Mouse (Mus musculus): ENCODE measurements around the gene Gls2. TPM values are rescaled to one million over a fixed set of nuclear protein-coding genes. Genes with fewer than 3 reads are reported as not detected.
A peak's percentile ranks its signal among the peaks of the same experiment; 100 is the strongest.
"Not testable (repeated sequence)": the region's sequence is repeated elsewhere in the genome, so short reads cannot be mapped to it uniquely, and the experiment has no call there.

Gls2 gene
- total RNA-seq, 2 experiments from 2014 or later = 1.5 to 2.1 TPM

DNA sequence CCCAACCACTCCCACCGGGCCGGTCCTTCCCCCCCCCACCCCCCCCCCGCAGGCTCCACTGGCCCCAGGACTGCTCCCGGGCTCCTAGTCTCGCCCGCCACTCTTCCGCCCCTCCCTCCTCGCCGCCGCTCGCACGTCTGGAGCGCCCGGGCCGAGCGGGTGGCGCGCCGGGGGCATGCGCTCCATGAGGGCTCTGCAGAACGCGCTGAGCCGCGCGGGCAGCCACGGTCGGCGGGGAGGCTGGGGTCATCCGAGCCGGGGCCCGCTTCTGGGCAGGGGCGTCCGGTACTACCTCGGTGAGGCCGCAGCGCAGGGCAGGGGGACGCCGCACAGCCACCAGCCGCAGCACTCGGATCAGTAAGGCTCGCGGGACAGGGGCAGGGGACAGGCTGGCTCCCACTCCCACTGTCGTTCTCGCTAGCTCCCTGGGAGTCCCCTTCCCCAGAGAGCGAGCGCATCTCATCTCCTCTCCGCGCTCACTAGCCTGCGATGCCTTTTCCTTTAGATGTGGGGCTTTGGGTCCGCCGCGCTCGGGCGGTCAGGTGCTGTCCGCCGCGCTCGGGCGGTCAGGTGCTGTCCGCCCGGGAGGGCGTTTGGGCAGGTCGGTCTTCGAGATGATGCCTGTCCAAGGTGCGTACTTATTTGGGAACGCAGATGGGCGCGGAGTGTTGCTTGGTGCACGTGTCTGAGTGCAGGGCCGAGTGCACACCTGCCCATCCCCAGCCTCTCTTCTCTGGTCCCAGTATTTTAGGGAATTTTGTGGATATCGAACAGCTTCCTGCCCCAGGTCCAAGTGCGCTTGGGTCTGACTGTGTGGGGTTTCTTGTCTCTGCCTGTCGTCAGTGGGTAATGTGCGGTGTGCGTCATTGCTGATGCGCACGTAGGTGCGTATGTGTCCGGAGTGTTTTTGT is 549 bp downstream of the Gls2 start:
- DNase-seq (ENCODE audit: low spot score in 2 of 2) = peak; percentile 47 to 64

DNA sequence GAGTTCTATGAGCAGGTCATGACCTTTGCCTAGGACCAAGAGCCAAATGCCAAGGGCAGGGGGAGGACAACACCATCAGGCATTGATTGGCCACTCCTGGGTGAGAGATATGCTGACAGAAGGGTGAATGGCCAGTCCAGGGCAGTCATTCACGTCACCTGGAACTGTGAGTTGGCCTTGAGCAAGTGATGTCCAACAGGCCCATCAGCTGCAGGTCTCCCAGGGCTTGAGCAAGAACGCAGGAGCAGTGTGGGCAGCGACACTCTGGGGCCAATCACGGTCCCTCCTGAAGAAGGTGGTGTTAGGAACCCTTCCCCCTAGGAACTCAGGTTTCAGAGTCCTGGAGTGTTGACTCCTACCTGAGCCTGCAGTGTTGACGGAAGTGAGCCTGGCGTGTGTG is 7.6 kb downstream of the Gls2 start:
- no peak for DNase-seq (ENCODE audit: low spot score in 2 of 2)

- DNase-seq (ENCODE audit: low spot score in 2 of 2) = no peak
Observed at GRCm38 (mm10) chr10:128204941-128205340, 10.7 kb downstream of the Gls2 start.

DNA sequence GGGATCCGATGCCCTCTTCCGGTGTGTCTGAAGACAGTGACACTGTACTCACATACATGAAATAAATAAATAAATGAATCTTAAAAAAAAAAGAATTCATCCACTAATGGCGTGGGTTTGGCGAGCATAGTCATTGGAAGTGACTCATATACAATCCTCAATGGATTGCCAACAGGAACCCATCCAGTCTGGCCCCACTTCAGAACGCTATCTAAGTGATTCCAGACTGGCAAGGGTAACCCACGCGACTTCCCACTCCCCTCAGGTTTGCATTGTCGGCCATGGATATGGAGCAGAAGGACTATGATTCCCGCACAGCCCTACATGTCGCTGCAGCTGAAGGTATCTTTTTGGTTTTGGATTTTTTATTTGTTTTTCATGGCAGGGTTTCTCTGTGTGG is 14.1 kb downstream of the Gls2 start:
- no peak for DNase-seq (ENCODE audit: low spot score in 2 of 2)

DNA sequence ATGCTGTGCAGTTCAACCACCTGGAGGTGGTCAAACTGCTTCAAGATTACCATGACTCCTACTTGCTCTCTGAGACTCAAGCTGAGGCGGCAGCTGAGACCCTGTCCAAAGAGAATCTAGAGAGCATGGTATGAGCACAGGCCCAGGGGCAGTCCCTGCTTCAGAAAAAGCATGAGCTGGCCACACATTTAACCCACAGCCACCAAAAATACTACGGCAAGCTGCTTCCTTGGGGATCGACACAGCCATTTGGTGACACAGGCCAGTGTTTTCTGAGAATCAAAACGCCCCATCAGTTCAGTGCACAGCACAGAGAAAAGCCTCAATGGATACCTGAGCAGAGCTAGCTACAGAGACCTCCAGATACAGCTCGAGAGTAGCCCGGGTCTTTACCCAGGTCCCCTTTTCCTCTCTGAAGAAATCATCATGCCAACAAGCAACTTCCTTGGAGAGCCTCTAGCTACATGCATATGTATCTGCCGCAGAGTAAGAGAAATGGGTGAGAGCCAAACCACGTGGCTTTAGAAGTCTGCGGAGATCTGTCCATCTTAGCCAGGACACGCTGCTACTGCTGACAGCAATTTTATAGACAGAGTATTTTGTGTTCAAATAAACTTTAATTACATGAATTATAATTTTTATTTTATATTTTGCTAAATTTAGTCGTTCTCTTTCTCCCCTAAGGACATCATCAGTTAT is 15.2 kb downstream of the Gls2 start:
- no peak for DNase-seq (ENCODE audit: low spot score in 2 of 2)

GRCm38 (mm10) chr10:128210131-128210530 is 15.9 kb downstream of the Gls2 start:
- no peak for DNase-seq (ENCODE audit: low spot score in 2 of 2)

DNA sequence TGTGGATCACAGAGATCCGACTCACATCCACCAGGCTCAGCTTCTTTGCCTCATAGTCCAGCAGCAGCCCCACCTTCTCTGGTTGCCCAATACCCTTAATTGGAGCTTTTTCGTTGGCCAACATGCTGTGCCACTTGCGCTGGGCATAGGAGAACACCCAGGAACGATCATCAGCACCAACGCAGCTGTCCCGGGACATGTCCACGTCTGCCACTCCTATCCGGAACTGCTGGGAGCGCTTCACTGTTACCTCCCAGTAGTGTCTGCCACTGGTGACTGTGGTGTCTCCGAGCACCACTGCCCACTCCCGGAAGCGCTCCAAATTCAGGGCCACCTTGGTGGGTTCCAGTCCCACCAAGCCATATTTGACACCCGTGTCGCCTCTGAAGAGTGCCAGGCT is 16.7 kb downstream of the Gls2 start:
- DNase-seq (ENCODE audit: low spot score in 2 of 2) = peak in 1 of 2 experiments; percentile 21

GRCm38 (mm10) chr10:128211390-128212108 is 17.3 kb downstream of the Gls2 start, which contains the start of gene Spryd4:
Gene Spryd4 (minus strand): TSS chr10:128211807.
- peak; percentile 92 to 95 for DNase-seq (ENCODE audit: low spot score in 2 of 2)

GRCm38 (mm10) chr10:128212148-128212547 is 17.9 kb downstream of the Gls2 start:
- DNase-seq (ENCODE audit: low spot score in 2 of 2) = no peak

- DNase-seq (ENCODE audit: low spot score in 2 of 2) = peak in 1 of 2 experiments; percentile 50
Observed at GRCm38 (mm10) chr10:128212871-128213323, 18.6 kb downstream of the Gls2 start.

DNA sequence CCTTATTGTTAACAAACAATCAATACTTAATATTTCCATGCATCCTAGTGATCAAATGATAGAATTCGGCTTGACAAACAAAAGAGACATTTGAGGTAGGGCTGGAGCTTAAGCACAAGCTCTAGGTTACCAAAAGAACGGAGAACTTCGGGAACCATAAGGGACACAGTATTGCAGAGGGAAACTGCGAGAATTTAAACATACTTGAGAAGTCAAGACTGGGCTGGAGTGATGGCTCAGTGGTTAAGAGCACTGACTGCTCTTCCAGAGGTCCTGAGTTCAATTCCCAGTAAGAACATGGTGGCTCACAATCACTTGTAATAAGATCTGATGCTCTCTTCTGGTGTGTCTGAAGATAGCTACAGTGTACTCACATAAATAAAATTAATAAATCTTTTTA is 19.9 kb downstream of the Gls2 start:
- not testable (repeated sequence) for DNase-seq (ENCODE audit: low spot score in 2 of 2)

GRCm38 (mm10) chr10:128214981-128215380 is 20.7 kb downstream of the Gls2 start:
- no peak for DNase-seq (ENCODE audit: low spot score in 2 of 2)

- DNase-seq (ENCODE audit: low spot score in 2 of 2) = no peak
Observed at GRCm38 (mm10) chr10:128218387-128219117, 24.3 kb downstream of the Gls2 start.

DNA sequence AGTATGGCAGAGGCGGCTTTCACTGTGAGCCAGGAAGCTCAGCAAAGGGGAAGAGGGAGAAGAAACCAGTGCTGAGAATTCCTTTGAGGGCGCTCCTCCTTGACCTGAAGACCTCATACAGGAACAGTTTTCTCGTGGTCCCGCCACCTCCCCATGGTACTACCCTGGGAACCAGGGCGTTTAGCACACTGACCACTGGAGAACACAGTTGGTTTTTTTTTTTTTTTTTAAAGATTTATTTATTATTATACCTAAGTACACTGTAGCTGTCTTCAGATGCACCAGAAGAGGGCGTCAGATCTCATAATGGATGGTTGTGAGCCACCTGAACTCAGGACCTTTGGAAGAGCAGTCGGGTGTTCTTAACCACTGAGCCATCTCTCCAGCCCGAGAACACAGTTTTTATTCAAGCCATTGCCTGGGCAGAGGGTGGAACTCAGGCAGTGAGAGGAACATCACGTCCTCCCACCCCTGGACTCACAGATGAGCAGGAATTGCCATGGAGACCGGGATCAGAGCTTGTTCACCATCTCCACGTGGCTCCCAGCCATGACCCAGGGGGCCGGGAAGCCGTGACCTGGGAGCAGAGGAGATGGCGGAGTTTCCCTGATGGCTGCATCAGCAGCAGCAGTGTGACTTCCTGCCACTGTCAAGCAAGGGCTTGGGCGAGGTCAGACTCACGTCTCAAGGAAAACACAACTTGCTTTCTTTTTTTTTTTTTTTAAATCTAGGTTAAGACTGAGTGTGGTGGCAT is 27.5 kb downstream of the Gls2 start:
- no peak for DNase-seq (ENCODE audit: low spot score in 2 of 2)

DNA sequence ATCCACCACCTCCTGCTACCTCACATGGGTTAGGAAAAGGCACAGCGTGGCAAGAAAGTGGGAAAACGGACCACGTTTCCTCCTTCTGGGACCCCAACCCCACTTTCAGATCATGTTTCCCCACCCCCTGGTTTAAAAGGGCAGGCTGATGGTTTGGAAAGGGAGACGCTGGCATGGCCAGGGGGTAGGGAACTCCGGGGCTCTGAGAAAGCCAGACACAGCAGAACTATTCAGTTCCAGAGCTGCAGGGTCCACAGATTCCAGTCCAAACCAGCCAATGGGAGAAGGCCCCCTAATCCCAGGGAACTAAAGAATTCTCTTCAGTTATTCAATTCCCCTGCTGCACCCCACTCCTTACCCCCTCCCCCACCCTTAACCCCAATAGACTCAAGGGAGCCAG is 30.8 kb downstream of the Gls2 start:
- DNase-seq (ENCODE audit: low spot score in 2 of 2) = no peak

DNA sequence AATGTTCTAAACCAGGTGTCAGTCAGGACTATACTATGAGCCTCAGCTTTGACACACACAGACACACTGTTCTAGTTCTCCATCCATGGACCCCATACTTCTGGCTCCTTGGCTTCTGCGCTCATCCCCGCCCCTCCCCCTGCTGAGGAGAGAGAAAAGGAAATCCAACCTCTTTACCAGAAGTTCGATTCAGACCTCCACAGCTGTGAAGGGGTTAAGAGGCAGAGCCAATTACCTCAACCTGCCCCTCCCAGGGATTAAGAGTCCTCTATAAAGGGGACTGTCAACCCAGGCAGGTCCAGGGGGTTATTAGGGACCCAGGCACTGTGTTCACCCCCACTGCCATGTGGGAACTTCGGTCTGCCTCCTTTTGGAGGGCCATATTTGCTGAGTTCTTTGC is 31.3 kb downstream of the Gls2 start, which contains the start of gene Mip:
Mip (plus strand) TSS at position 301 of the 400 bp plus-strand sequence.
- no peak for DNase-seq (ENCODE audit: low spot score in 2 of 2)

GRCm38 (mm10) chr10:128227592-128227991 is 33.3 kb downstream of the Gls2 start:
- DNase-seq (ENCODE audit: low spot score in 2 of 2) = no peak

DNA sequence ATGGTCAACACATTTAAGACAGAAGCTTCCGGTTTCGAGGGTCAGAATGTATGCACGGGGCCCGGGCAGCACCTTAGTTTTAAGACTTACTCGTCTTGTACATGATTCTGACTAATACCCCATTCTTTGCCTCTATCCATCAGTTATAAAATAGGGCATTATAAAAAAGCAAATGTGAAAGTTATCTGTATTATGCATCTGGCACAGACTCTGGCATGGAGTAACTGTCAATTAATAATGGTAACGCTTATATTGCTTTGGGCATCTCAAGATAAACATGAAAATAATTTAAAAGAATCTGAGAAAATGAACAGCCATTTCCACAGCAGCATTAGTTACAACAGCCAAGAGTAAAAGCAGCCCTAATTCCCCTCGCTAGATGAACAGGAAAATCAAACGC is 33.8 kb downstream of the Gls2 start:
- DNase-seq (ENCODE audit: low spot score in 2 of 2) = no peak

GRCm38 (mm10) chr10:128230582-128230981 is 36.3 kb downstream of the Gls2 start:
- no peak for DNase-seq (ENCODE audit: low spot score in 2 of 2)

GRCm38 (mm10) chr10:128231146-128231545 is 36.9 kb downstream of the Gls2 start:
- DNase-seq (ENCODE audit: low spot score in 2 of 2) = no peak
